Mouse (Mus musculus): ENCODE measurements around the gene Brsk2. TPM values are rescaled to one million over a fixed set of nuclear protein-coding genes. Genes with fewer than 3 reads are reported as not detected.
"Not testable (repeated sequence)": the region's sequence is repeated elsewhere in the genome, so short reads cannot be mapped to it uniquely, and the experiment has no call there.

The Brsk2 gene
- 0.46 and 0.69 TPM in 2 replicates for polyA plus RNA-seq (2014; fragmentation: Nextera tagmentation; extraction: Ambion mirVana)

GRCm38 (mm10) chr7:141948906-141949798, at the start of gene Brsk2:
Gene Brsk2, plus strand, starts transcription at chr7:141949751.
- WGBS, result 2% methylated on average over 55 of the region's 55 CpGs
- no peaks in the 10 kb centered on the region for H3K9me3 ChIP-seq (ENCODE audit: control insufficient read depth, low read length)
- peak within 1 kb of the TSS; percentile 53 for H3K9ac ChIP-seq (ENCODE audit: low read depth, low read length)
- peak within 1 kb of the TSS; percentile 86 for H3K4me2 ChIP-seq (replicated peaks; ENCODE audit: low read depth, low read length)
- ATAC-seq (ENCODE audit: low FRiP score, low TSS enrichment), result peak; percentile 95
- no peak within 1 kb of the TSS for H3K27ac ChIP-seq (ENCODE audit: low read depth, low read length)
- H3K4me3 ChIP-seq (ENCODE audit: low read length), result peak within 1 kb of the TSS; percentile 48
- H3K27me3 ChIP-seq (ENCODE audit: control insufficient read depth, insufficient read depth, low read length), result peaks cover 64% of the 10 kb centered on the region
- peaks cover 7% of the 10 kb centered on the region; the same call in 1 of the 2 replicates for H3K4me1 ChIP-seq (ENCODE audit: control insufficient read depth, insufficient read depth, low read length)
- no peaks in the 10 kb centered on the region for H3K36me3 ChIP-seq (ENCODE audit: control insufficient read depth, insufficient read depth, low read length)

DNA sequence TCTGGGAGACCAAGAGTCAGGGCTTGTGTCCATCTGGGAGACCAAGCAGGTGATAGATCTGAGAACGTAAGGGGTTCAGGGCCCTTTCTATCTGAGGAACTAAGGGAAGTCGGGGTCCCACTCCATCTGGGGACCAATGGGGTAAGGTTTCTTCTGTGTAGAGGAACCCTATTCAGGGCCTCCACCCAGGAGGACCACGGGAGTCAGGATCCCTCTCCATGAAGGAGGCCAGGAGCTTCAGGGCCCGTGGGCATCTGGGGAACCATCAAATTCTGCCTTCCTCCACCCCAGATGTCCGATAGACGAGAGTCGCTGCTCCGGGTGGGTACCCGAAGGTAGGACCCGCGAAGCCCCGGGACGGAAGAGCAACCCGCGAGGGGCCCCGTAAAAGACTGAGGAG, 47.7 kb upstream of the Brsk2 start:
- peak overlapping the region; percentile 57 for H3K4me2 ChIP-seq (replicated peaks; ENCODE audit: low read depth, low read length)
- peak overlapping the region; percentile 94 for H3K9ac ChIP-seq (ENCODE audit: low read depth, low read length)
- no peak overlapping the region for H3K27ac ChIP-seq (ENCODE audit: low read depth, low read length)
- H3K9me3 ChIP-seq (ENCODE audit: control insufficient read depth, low read length), result no peaks in the 10 kb centered on the region; the same call in 1 of the 2 replicates
- WGBS, result under 1% methylated on average over 16 of the region's 16 CpGs
- H3K27me3 ChIP-seq (ENCODE audit: control insufficient read depth, insufficient read depth, low read length), result no peaks in the 10 kb centered on the region; the same call in 1 of the 2 replicates
- peak overlapping the region; percentile 87 for H3K4me3 ChIP-seq (ENCODE audit: low read length)
- H3K4me1 ChIP-seq (ENCODE audit: control insufficient read depth, insufficient read depth, low read length), result peaks cover 17% of the 10 kb centered on the region
- no peaks in the 10 kb centered on the region for H3K36me3 ChIP-seq (ENCODE audit: control insufficient read depth, insufficient read depth, low read length)
- ATAC-seq (ENCODE audit: low FRiP score, low TSS enrichment), result peak; percentile 41

GRCm38 (mm10) chr7:141902269-141902729, 47.3 kb upstream of the Brsk2 start:
- H3K9me3 ChIP-seq (ENCODE audit: control insufficient read depth, low read length), result no peaks in the 10 kb centered on the region; the same call in 1 of the 2 replicates
- no peak overlapping the region for H3K27ac ChIP-seq (ENCODE audit: low read depth, low read length)
- H3K27me3 ChIP-seq (ENCODE audit: control insufficient read depth, insufficient read depth, low read length), result no peaks in the 10 kb centered on the region; the same call in 1 of the 2 replicates
- H3K9ac ChIP-seq (ENCODE audit: low read depth, low read length), result peak overlapping the region; percentile 94
- H3K36me3 ChIP-seq (ENCODE audit: control insufficient read depth, insufficient read depth, low read length), result no peaks in the 10 kb centered on the region
- H3K4me2 ChIP-seq (replicated peaks; ENCODE audit: low read depth, low read length), result peak overlapping the region; percentile 57
- under 1% methylated on average over 43 of the region's 44 CpGs for WGBS
- H3K4me1 ChIP-seq (ENCODE audit: control insufficient read depth, insufficient read depth, low read length), result peaks cover 17% of the 10 kb centered on the region
- H3K4me3 ChIP-seq (ENCODE audit: low read length), result peak overlapping the region; percentile 87
- ATAC-seq (ENCODE audit: low FRiP score, low TSS enrichment), result peak; percentile 98

DNA sequence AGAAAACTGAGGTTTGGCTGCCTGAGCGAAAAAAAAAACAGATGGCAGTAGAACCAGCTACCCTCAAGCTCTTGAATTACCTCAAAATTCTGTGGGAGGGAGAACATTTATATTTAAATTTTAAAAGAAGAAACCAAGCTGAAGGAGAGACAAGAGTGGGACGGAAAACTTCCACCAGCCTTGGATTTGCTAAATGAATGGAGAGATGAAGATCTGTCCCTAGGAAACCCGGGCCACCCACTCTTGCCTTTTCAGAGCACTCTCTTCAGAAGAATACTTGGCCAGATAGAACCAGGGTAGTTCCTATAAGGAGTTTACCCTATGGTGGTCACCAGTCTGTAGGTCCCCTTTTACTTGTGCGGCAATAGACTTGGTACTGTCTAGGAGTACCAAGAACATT, 46.8 kb upstream of the Brsk2 start:
- H3K9me3 ChIP-seq (ENCODE audit: control insufficient read depth, low read length), result no peaks in the 10 kb centered on the region; the same call in 1 of the 2 replicates
- 70% methylated on average over 4 of the region's 4 CpGs for WGBS
- peak overlapping the region; percentile 55 for H3K4me2 ChIP-seq (replicated peaks; ENCODE audit: low read depth, low read length)
- H3K27me3 ChIP-seq (ENCODE audit: control insufficient read depth, insufficient read depth, low read length), result no peaks in the 10 kb centered on the region; the same call in 1 of the 2 replicates
- peak overlapping the region; percentile 87 for H3K4me3 ChIP-seq (ENCODE audit: low read length)
- no peaks in the 10 kb centered on the region for H3K36me3 ChIP-seq (ENCODE audit: control insufficient read depth, insufficient read depth, low read length)
- peak overlapping the region; percentile 35; the same call in 1 of the 2 replicates for H3K9ac ChIP-seq (ENCODE audit: low read depth, low read length)
- no peak for ATAC-seq (ENCODE audit: low FRiP score, low TSS enrichment)
- no peak overlapping the region for H3K27ac ChIP-seq (ENCODE audit: low read depth, low read length)
- H3K4me1 ChIP-seq (ENCODE audit: control insufficient read depth, insufficient read depth, low read length), result peaks cover 17% of the 10 kb centered on the region

- Histone ChIP-seq H3K4me3 (ENCODE audit: low read length) (no peak overlapping the region), H3K9me3 (ENCODE audit: control insufficient read depth, low read length) (no peaks in the 10 kb centered on the region; the same call in 1 of the 2 replicates), H3K27ac (ENCODE audit: low read depth, low read length) (no peak overlapping the region), H3K4me2 (replicated peaks; ENCODE audit: low read depth, low read length) (no peak overlapping the region), H3K4me1 (ENCODE audit: control insufficient read depth, insufficient read depth, low read length) (no peaks in the 10 kb centered on the region), H3K36me3 (ENCODE audit: control insufficient read depth, insufficient read depth, low read length) (no peaks in the 10 kb centered on the region), H3K27me3 (ENCODE audit: control insufficient read depth, insufficient read depth, low read length) (peaks cover 8% of the 10 kb centered on the region; the same call in 1 of the 2 replicates), H3K9ac (ENCODE audit: low read depth, low read length) (no peak overlapping the region)
- ATAC-seq (ENCODE audit: low FRiP score, low TSS enrichment), result no peak
- WGBS, result 81% methylated on average over 6 of the region's 6 CpGs
Measured at GRCm38 (mm10) chr7:141908591-141908990, 41.0 kb upstream of the Brsk2 start.

DNA sequence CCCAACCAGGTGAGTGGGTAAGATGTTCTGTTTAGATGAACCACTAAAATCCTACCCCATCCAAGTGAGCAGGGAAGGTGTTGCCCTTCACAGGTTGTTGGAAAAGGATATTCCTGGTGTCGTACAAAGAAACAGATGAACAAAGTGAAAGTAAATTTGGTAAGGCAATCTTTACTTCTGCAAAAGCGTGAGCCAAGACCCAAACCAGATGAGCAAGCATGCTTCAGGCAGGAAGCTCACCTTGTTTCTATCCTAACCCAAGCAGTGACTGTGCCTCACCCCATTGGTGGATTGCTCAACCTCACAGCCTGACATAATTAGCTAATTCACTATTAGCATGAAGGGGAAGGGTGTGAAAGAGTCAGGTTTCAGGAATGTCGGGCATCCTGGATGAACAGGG, 38.2 kb upstream of the Brsk2 start:
- H3K4me3 ChIP-seq (ENCODE audit: low read length), result no peak overlapping the region
- no peak overlapping the region for H3K27ac ChIP-seq (ENCODE audit: low read depth, low read length)
- no peaks in the 10 kb centered on the region for H3K4me1 ChIP-seq (ENCODE audit: control insufficient read depth, insufficient read depth, low read length)
- peaks cover 13% of the 10 kb centered on the region; the same call in 1 of the 2 replicates for H3K27me3 ChIP-seq (ENCODE audit: control insufficient read depth, insufficient read depth, low read length)
- no peak overlapping the region for H3K4me2 ChIP-seq (replicated peaks; ENCODE audit: low read depth, low read length)
- no peaks in the 10 kb centered on the region for H3K36me3 ChIP-seq (ENCODE audit: control insufficient read depth, insufficient read depth, low read length)
- H3K9me3 ChIP-seq (ENCODE audit: control insufficient read depth, low read length), result no peaks in the 10 kb centered on the region
- no peak for ATAC-seq (ENCODE audit: low FRiP score, low TSS enrichment)
- 55% methylated on average over 3 of the region's 3 CpGs for WGBS
- H3K9ac ChIP-seq (ENCODE audit: low read depth, low read length), result no peak overlapping the region

- H3K27ac ChIP-seq (ENCODE audit: low read depth, low read length), result no peak within 1 kb of the TSS
- no peak within 1 kb of the TSS for H3K9ac ChIP-seq (ENCODE audit: low read depth, low read length)
- H3K9me3 ChIP-seq (ENCODE audit: control insufficient read depth, low read length), result no peaks in the 10 kb centered on the region
- H3K4me3 ChIP-seq (ENCODE audit: low read length), result no peak within 1 kb of the TSS
- H3K4me1 ChIP-seq (ENCODE audit: control insufficient read depth, insufficient read depth, low read length), result no peaks in the 10 kb centered on the region
- no peaks in the 10 kb centered on the region for H3K36me3 ChIP-seq (ENCODE audit: control insufficient read depth, insufficient read depth, low read length)
- no peak within 1 kb of the TSS for H3K4me2 ChIP-seq (replicated peaks; ENCODE audit: low read depth, low read length)
- ATAC-seq (ENCODE audit: low FRiP score, low TSS enrichment), result no peak
- H3K27me3 ChIP-seq (ENCODE audit: control insufficient read depth, insufficient read depth, low read length), result peaks cover 4% of the 10 kb centered on the region; the same call in 1 of the 2 replicates
- 89% methylated on average over 2 of the region's 2 CpGs for WGBS
Measured at GRCm38 (mm10) chr7:141918407-141918806, 31.1 kb upstream of the Brsk2 start, which contains the start of gene Tollip. Gene Tollip, minus strand, starts transcription at chr7:141918507.

GRCm38 (mm10) chr7:141924121-141924520, 25.4 kb upstream of the Brsk2 start:
- not testable (repeated sequence) for H3K4me3 ChIP-seq (ENCODE audit: low read length); H3K27me3 ChIP-seq (ENCODE audit: control insufficient read depth, insufficient read depth, low read length); H3K36me3 ChIP-seq (ENCODE audit: control insufficient read depth, insufficient read depth, low read length); H3K4me2 ChIP-seq (replicated peaks; ENCODE audit: low read depth, low read length); H3K9ac ChIP-seq (ENCODE audit: low read depth, low read length); H3K4me1 ChIP-seq (ENCODE audit: control insufficient read depth, insufficient read depth, low read length); H3K9me3 ChIP-seq (ENCODE audit: control insufficient read depth, low read length); ATAC-seq (ENCODE audit: low FRiP score, low TSS enrichment); H3K27ac ChIP-seq (ENCODE audit: low read depth, low read length)
- 94% methylated on average over 17 of the region's 17 CpGs for WGBS

DNA sequence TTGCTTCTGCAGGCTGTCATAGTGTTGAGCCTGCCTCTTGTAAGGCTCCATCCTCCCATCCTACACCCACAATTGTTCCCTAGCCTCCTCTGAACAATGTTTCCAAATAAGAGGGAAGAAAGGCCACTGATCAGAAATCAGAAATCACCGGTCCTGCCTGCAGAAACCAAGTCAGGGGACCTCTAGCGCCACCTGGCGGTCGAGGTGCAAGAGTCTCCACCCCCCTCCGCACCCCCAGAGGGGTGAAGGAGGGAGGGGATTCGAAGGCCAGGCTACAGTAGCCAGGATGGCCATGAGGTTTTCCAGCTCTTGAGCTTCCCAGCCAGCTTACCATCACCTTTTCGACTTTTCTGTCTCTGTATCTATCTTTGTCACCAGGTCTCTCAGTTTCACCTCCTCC, 24.6 kb upstream of the Brsk2 start:
- 10% methylated on average over 7 of the region's 7 CpGs for WGBS
- no peaks in the 10 kb centered on the region for H3K9me3 ChIP-seq (ENCODE audit: control insufficient read depth, low read length)

More for the DNA sequence above, 24.6 kb upstream of the Brsk2 start:
- H3K36me3 ChIP-seq (ENCODE audit: control insufficient read depth, insufficient read depth, low read length), result no peaks in the 10 kb centered on the region
- no peaks in the 10 kb centered on the region for H3K4me1 ChIP-seq (ENCODE audit: control insufficient read depth, insufficient read depth, low read length)
- no peak overlapping the region for H3K9ac ChIP-seq (ENCODE audit: low read depth, low read length)
- ATAC-seq (ENCODE audit: low FRiP score, low TSS enrichment), result no peak
- no peak overlapping the region for H3K4me3 ChIP-seq (ENCODE audit: low read length)
- H3K27ac ChIP-seq (ENCODE audit: low read depth, low read length), result no peak overlapping the region
- H3K4me2 ChIP-seq (replicated peaks; ENCODE audit: low read depth, low read length), result no peak overlapping the region
- no peaks in the 10 kb centered on the region for H3K27me3 ChIP-seq (ENCODE audit: control insufficient read depth, insufficient read depth, low read length)
